Mouse (Mus musculus) liver, embryonic 11.5 days (tissue): ENCODE results near the gene Aldh1l2. TPM values are rescaled to one million over a fixed set of nuclear protein-coding genes. Genes with fewer than 3 reads are reported as not detected.
"Not testable (repeated sequence)": the region's sequence is repeated elsewhere in the genome, so short reads cannot be mapped to it uniquely, and the experiment has no call there.

Experiments
- ATAC-seq: fragments of 200-750 bp; cut with Nextera tagmentation; replicated peaks from 2 replicates; pipeline ENCODE4 v1.8.0; 2017; ENCODE audit warnings: moderate number of reproducible peaks, mild to moderate bottlenecking, moderate TSS enrichment, moderate library complexity; ENCODE audit not compliant: low FRiP score
- DNase-seq: peaks from one replicate; pipeline ENCODE4 v3.0.0-alpha.2; 2017; ENCODE audit warnings: low spot score
- H3K27ac ChIP-seq: fragments of 300-500 bp; sonication (generic); 2 replicates; pipeline ENCODE4 v1.5.1; 2014; ENCODE audit warnings: mild to moderate bottlenecking, low read depth, low read length, control low read depth
- H3K27me3 ChIP-seq: fragments of 300-500 bp; sonication (generic); replicated peaks from 2 replicates; pipeline ENCODE4 v1.6.1; 2014; ENCODE audit warnings: low read length, mixed read lengths; ENCODE audit not compliant: control insufficient read depth, insufficient read depth
- H3K36me3 ChIP-seq: fragments of 300-500 bp; sonication (generic); 2 replicates; pipeline ENCODE4 v1.6.1; 2014; ENCODE audit warnings: mild to moderate bottlenecking, low read length, moderate library complexity, mixed read lengths; ENCODE audit not compliant: control insufficient read depth, insufficient read depth
- H3K4me1 ChIP-seq: fragments of 300-500 bp; sonication (generic); replicated peaks from 2 replicates; pipeline ENCODE4 v1.6.1; 2014; ENCODE audit warnings: low read length, mixed read lengths; ENCODE audit not compliant: control insufficient read depth, insufficient read depth
- H3K4me2 ChIP-seq: fragments of 300-500 bp; sonication (generic); 2 replicates; pipeline ENCODE4 v1.6.1; 2014; ENCODE audit warnings: mild to moderate bottlenecking, control low read depth, moderate library complexity
- H3K4me3 ChIP-seq: fragments of 300-500 bp; sonication (generic); 2 replicates; pipeline ENCODE4 v1.5.1; 2014; ENCODE audit warnings: low read depth, low read length, control low read depth
- H3K9ac ChIP-seq: fragments of 300-500 bp; sonication (generic); 2 replicates; pipeline ENCODE4 v1.6.1; 2014; ENCODE audit warnings: low read depth, low read length, control low read depth
- H3K9me3 ChIP-seq: fragments of 300-500 bp; sonication (generic); 2 replicates; pipeline ENCODE4 v1.6.1; 2016; ENCODE audit warnings: low read length, inconsistent platforms, mixed read lengths; ENCODE audit not compliant: control insufficient read depth
- WGBS: fragments of 180-500 bp; shearing (Covaris S2); extraction: QIAGEN DNeasy Blood & Tissue Kit; methylation state at CpG from one replicate; pipeline ENCODE4 v1.1.7; 2014; 5-methylcytosine and 5-hydroxymethylcytosine counted together
- polyA plus RNA-seq: library from polyadenylated mRNA; unstranded; fragments of >200 nt; fragmentation: Nextera tagmentation; extraction: Ambion mirVana; gene quantifications from 2 replicates; pipeline ENCODE4 v1.2.1, GENCODE M21; 2014

Gene Aldh1l2
- polyA plus RNA-seq, 1 experiment from 2014 or later, result 0.58 TPM

GRCm38 (mm10) chr10:83539311-83539980 is 5.5 kb upstream of the Aldh1l2 start:
- 75% methylated on average over 6 of the region's 6 CpGs for WGBS
- no peak overlapping the region for H3K27ac ChIP-seq
- no peak overlapping the region for H3K4me2 ChIP-seq
- no peak for DNase-seq
- peaks cover 3% of the 10 kb centered on the region for H3K27me3 ChIP-seq
- no peak overlapping the region for H3K4me3 ChIP-seq
- H3K4me1 ChIP-seq, result no peaks in the 10 kb centered on the region
- H3K9ac ChIP-seq, result no peak overlapping the region
- ATAC-seq, result no peak
- no peaks in the 10 kb centered on the region for H3K9me3 ChIP-seq
- no peaks in the 10 kb centered on the region for H3K36me3 ChIP-seq

- ATAC-seq, result no peak
- Histone ChIP-seq H3K4me3 (no peak overlapping the region), H3K9ac (no peak overlapping the region), H3K4me1 (no peaks in the 10 kb centered on the region), H3K27me3 (peaks cover 23% of the 10 kb centered on the region), H3K27ac (no peak overlapping the region), H3K9me3 (no peaks in the 10 kb centered on the region), H3K4me2 (no peak overlapping the region), H3K36me3 (no peaks in the 10 kb centered on the region)
- DNase-seq, result no peak
- 8% methylated on average over 1 of the region's 1 CpGs for WGBS
Observed at GRCm38 (mm10) chr10:83536436-83536835, 2.5 kb upstream of the Aldh1l2 start.

- no peaks in the 10 kb centered on the region for H3K4me1 ChIP-seq
- H3K27me3 ChIP-seq, result peaks cover 23% of the 10 kb centered on the region
- no peak overlapping the region for H3K27ac ChIP-seq
- no peaks in the 10 kb centered on the region for H3K36me3 ChIP-seq
- no peak overlapping the region for H3K9ac ChIP-seq
- 7% methylated on average over 27 of the region's 27 CpGs for WGBS
- ATAC-seq (0 out of 2 replicates have a peak, but pooled peaks have one; percentile 32), DNase-seq (peak; percentile 44)
- H3K4me2 ChIP-seq, result peak overlapping the region; percentile 73
- no peaks in the 10 kb centered on the region for H3K9me3 ChIP-seq
- peak overlapping the region; percentile 48 for H3K4me3 ChIP-seq
Observed at GRCm38 (mm10) chr10:83533258-83533909, 556 bp downstream of the Aldh1l2 start.

- no peak for ATAC-seq
- DNase-seq, result no peak
- 73% methylated on average over 6 of the region's 6 CpGs for WGBS
Observed at GRCm38 (mm10) chr10:83530384-83530967, 3.5 kb downstream of the Aldh1l2 start.

GRCm38 (mm10) chr10:83524238-83524637 is 9.7 kb downstream of the Aldh1l2 start:
- H3K9me3 ChIP-seq, H3K27me3 ChIP-seq, ATAC-seq, H3K9ac ChIP-seq, H3K4me1 ChIP-seq, DNase-seq, H3K36me3 ChIP-seq, H3K27ac ChIP-seq, H3K4me2 ChIP-seq, H3K4me3 ChIP-seq: not testable (repeated sequence)

More at GRCm38 (mm10) chr10:83530384-83530967, 3.5 kb downstream of the Aldh1l2 start:
- no peaks in the 10 kb centered on the region for H3K9me3 ChIP-seq
- no peak overlapping the region for H3K27ac ChIP-seq
- no peak overlapping the region for H3K9ac ChIP-seq
- H3K4me3 ChIP-seq, result no peak overlapping the region
- H3K4me2 ChIP-seq, result no peak overlapping the region
- peaks cover 23% of the 10 kb centered on the region for H3K27me3 ChIP-seq
- no peaks in the 10 kb centered on the region for H3K36me3 ChIP-seq
- no peaks in the 10 kb centered on the region for H3K4me1 ChIP-seq

- WGBS, result 75% methylated on average over 4 of the region's 4 CpGs
- Histone ChIP-seq H3K4me1 (no peaks in the 10 kb centered on the region), H3K4me2 (no peak overlapping the region), H3K9ac (no peak overlapping the region), H3K27ac (no peak overlapping the region), H3K9me3 (no peaks in the 10 kb centered on the region), H3K4me3 (no peak overlapping the region), H3K36me3 (no peaks in the 10 kb centered on the region), H3K27me3 (no peaks in the 10 kb centered on the region)
- ATAC-seq (no peak), DNase-seq (no peak)
Observed at GRCm38 (mm10) chr10:83520990-83521389, 12.9 kb downstream of the Aldh1l2 start.

GRCm38 (mm10) chr10:83513736-83514135 is 20.2 kb downstream of the Aldh1l2 start:
- Histone ChIP-seq H3K4me3 (no peak overlapping the region), H3K4me2 (no peak overlapping the region), H3K9ac (no peak overlapping the region), H3K36me3 (no peaks in the 10 kb centered on the region), H3K27ac (no peak overlapping the region), H3K27me3 (no peaks in the 10 kb centered on the region), H3K9me3 (no peaks in the 10 kb centered on the region), H3K4me1 (no peaks in the 10 kb centered on the region)
- 83% methylated on average over 8 of the region's 8 CpGs for WGBS
- ATAC-seq, result no peak
- DNase-seq, result no peak

- Histone ChIP-seq H3K9me3 (no peaks in the 10 kb centered on the region), H3K4me3 (no peak overlapping the region), H3K4me1 (no peaks in the 10 kb centered on the region), H3K36me3 (no peaks in the 10 kb centered on the region), H3K9ac (no peak overlapping the region), H3K4me2 (no peak overlapping the region), H3K27ac (no peak overlapping the region), H3K27me3 (no peaks in the 10 kb centered on the region)
- no peak for ATAC-seq
- DNase-seq, result no peak
- 61% methylated on average over 5 of the region's 5 CpGs for WGBS
Observed at GRCm38 (mm10) chr10:83511304-83511703, 22.6 kb downstream of the Aldh1l2 start.
